Mouse (Mus musculus) granulocyte monocyte progenitor cell, adult 5-6 weeks (primary cell): ENCODE data around the gene Lsg1. TPM values are rescaled to one million over a fixed set of nuclear protein-coding genes. Genes with fewer than 3 reads are reported as not detected.

Experiments
- ATAC-seq: replicated peaks from 2 replicates; pipeline ENCODE4 v1.8.0; 2016; ENCODE audit warnings: mild to moderate bottlenecking, moderate TSS enrichment, inconsistent platforms; ENCODE audit not compliant: poor library complexity, severe bottlenecking
- total RNA-seq, 2 experiments: library from RNA; stranded (forward) in 1 of 2; stranded (reverse) in 1 of 2; fragments of 200-712, 200-1000 nt in 1 of 2; fragments of >200 nt in 1 of 2; fragmentation: Nextera tagmentation in 1 of 2; gene quantifications; 2 replicates each; pipeline ENCODE4 v1.2.3; 2014 to 2017

Gene Lsg1
- total RNA-seq, 2 experiments from 2014 or later = 48.8 to 59.3 TPM

DNA sequence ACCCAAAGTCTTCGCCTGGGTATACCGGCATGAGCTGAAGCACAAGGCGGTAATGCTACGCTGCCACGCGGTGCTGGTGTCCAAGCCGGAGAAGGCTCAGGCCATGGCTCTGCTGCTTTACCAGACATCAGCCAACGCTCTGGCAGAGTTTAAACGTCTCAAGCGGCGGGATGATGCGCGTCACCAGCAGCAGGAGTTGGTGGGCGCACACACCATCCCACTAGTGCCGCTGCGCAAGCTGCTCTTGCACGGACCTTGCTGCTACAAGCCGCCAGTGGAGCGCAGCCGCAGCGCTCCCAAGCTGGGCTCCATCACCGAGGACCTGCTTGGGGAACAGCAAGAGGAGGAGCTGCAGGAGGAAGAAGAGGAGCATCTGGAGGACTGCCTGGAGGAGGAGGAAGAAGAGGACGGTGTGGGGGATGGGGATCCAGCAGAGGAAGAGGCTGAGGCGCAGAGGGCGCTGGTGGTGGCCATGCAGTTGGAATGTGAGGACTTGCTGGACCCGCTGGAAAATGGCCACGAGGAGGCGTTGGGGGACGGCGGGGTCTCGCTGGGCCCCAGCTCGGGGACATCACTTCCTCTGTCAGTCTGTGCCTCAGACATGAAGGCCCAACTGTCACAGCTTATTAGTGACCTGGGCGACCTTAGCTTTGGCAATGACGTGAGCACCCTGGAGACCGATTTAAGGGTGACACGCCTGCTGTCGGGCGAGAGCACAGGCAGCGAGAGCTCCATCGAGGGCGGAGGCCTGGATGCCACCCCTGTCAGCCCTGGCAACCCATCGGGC, 13.8 kb upstream of the Lsg1 start:
- peak; percentile 15 for ATAC-seq

DNA sequence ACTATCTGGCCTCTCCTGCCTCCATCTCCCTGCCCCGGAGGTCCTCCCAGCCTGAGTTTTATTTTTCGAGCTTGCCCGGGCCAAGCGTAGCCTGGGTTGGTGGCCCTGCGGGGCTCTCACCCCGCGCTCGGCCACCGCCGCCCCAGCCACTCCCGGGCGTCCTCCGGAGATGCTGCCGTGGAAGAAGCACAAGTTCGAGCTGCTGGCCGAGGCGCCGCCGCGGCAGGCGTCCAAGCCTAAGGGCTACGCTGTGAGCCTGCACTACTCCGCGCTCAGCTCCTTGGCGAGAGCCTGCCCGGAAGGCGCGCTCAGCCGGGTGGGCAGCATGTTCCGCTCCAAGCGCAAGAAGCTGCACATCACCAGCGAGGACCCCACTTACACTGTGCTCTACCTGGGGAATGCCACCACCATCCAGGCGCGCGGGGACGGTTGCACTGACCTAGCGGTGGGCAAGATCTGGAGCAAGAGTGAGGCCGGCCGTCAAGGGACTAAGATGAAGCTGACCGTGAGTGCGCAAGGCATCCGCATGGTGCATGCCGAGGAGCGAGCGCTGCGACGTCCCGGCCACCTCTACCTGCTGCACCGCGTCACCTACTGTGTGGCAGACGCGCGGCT, 13.1 kb upstream of the Lsg1 start:
- ATAC-seq = no peak

DNA sequence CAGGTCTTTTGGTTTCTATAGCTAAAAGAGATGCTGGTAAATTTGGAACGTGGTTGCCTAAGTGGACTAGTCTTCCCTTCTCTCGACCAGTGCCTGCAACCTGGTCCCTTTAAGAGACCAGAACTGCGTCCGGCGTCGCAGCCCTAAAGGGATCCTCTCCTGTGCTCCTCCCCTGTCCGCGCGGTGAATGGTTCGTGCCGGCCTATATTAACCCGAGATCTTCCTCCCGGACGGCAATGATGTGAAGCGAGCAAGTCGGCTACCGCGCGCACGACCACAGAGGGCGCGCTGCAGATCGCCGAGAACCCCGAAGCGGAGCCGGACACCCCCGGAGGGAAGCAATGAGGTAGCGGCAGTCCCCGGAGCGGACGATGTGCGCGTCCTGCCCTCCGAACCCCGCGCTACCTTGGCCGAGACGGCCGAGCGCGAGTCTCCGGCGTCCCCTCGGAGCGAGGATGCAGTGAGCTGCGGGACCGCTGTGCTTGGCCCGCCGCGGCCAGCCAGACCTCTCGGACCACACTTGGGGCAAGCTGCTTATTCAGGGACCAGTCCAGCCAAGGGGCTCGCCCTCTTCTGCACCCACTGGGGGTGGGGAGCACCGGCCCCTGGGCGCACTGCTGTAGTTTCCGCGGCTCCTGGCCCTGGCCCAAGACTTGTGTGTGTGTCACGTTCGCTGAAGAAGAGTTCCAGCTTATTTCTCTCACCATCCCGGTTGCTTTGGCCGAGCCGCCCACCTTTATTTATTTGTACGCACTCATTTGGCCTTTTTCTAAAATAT, 12.3 kb upstream of the Lsg1 start, which contains the start of gene Fam43a:
TSS of gene Fam43a (plus strand) at position 233 of the 778 bp plus-strand sequence.
- peak; percentile 56 for ATAC-seq

DNA sequence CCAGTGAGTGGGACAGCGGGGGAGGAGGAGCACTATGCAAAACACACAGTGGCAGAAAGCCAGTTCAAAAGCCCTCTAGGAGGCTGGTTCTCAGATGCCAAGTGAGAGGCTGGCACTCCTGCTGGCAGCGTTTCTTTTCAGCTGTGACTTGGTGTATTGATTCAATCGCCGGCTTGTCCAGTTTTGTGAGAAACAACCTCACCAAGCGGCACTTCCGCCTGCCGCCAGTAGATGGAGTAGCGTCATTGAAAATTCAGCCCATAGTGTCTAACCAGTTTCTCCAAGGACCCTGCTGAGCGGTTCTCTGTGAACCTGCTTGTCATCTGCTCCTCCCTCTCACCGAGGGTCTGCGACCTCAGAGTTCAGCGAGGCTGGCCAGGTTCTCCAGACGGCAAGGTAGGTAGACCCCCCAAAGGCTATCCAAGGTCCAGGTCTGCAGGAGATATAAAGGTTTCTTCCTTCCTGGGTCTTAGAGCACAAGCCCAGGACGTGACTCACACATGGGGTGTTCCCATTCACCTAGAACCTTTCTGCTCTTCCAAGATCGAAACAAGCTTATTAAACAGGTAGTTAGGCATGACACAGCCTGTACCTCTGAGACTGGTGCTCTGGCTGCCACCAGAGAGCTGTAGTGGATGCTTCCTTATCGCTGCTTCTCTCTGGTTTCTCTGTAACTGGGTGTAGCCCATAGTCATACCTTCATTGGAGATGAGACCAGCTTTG, 9.7 kb upstream of the Lsg1 start:
- peak; percentile 26 for ATAC-seq

DNA sequence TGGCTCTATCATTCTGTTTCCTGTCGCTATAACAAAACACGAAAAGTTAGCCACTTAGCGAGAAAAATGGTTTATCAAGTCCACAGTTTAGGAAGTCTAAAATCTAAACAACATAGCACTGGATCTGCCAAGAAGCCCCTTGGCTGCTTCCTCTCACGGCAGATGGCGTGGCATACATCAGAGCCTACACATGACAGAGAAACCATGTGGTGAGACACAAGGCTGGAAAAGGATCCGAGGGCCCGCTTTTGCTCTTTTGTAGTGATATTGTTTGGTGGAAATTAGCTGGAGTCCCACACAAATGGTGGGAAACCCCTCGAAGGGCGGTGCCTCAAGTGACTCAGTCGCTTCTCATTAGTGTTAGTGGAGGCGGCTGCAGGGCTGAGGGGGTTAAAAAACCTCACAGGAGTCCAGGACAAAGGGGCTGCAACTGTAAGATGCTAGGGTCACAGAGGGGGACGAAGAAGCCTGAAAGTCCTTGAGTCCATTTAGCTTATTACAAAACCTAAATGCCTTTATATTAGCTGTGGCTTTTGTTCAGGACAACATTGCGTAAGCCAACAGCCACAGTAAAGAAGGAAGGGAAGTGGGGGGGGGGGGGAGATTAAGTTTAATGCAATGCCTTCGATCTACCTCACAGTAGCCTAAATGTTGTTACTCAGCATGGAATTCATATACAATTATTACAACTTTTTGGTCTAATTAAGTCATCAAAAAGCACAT, 8.6 kb upstream of the Lsg1 start:
- peak; percentile 34 for ATAC-seq

DNA sequence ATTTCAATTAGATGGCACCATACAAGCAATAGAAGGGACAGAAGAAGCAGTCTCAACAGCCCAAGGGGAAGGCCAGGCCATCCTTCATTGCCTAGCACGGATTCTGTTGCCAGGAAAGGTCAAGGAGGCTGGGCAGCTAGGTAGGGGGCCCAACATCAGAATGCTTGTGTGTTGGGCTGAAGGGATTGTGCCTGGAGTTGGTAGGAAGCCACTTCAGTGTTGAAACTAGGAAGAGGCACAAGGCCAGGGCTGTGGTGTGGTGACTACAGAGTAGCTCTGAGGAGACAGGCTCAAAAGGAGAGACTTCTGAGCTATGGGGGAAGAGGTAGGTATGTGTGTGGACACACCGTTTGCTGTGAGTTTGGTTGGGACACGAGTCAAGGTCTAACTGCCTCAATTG, 8.0 kb upstream of the Lsg1 start:
- peak; percentile 29 for ATAC-seq

DNA sequence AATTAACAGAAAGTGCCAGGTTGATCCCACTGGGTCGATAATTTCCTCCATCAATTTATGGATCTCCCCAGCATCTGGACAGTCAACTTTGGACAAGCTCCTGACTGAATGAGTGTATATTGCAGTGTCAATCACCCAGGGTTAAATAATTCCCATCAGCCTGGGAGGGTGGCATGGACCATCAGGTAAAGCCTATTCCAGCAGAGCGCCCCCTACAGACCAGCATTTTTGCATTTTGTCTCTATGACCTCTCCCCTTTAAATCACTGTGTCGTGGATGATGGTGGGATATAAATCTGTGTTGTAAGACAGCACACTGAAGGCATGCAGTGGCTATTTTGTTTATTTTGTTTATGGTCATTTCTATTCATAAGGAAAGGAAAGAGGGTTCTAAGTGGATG, 4.6 kb upstream of the Lsg1 start:
- no peak for ATAC-seq

DNA sequence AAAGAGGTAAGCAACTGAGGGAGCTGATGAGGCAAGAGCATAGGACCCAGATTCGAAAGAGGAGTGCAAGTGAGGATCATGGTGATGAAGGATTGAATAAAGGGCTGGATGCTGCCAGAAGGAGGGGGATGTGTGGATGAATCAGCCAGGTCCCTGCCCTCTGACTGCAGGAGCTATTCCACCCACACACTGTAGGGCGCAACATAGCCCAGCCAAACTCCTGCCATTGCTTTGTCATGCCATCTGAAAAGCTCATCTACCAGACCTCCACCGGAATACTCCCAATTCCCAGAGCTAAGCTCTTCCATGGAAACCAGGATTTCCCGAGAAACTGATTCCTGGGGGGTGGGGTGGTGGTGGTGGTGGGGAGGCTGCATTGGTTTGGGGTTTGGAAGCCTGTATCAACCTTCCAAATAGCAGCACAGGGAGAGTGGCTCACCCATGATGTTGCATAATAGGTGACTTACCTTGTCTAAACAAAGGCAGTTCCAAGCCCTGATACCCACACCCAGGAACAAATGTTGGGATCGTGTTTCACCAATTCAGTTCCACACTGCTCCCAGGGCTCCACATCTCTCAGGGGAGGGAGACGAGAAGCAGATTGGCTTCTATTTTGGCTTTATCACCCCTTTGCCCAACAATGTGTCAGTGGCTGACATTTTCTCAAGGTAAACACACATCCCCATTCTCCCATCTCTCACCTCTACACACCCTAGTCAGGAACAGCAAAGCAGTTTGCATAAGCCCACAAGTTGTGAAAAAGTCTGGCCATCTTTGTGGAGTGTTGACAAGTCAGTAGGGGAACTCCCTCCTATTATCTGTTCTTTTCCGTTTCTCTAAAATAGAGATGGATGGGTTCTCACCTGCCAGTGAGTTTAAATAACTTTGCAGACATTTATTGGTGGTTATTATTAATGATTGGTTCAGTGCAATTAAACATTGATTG, 3.1 kb upstream of the Lsg1 start:
- no peak for ATAC-seq

DNA sequence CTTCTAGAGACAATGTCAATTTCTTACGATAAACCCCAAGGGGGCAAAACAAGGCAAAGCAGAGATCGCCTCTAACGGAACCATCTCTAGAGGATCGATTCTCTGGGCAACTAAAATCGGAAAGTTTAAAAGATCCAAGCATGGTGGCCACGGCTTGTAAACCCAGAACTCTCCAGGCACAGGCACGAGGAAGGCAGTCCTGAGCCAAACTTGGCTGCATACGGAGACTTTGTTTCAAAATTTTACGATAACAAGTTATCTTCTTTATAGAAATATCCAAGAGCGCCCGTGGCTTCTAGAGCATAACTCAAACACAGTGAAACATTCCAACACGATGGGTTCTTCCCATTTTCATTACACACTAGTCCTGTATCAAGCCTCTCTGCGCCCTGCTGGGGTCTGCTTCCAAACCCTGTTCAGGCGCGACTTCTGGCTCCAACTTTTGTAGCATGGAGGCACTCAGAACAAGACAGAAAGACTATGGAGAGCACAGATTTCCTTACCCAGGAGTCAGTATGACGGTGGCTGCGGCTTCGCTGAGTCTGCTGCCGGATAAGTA, 378 bp downstream of the Lsg1 start:
- ATAC-seq = no peak; the same call in 1 of the 2 replicates

DNA sequence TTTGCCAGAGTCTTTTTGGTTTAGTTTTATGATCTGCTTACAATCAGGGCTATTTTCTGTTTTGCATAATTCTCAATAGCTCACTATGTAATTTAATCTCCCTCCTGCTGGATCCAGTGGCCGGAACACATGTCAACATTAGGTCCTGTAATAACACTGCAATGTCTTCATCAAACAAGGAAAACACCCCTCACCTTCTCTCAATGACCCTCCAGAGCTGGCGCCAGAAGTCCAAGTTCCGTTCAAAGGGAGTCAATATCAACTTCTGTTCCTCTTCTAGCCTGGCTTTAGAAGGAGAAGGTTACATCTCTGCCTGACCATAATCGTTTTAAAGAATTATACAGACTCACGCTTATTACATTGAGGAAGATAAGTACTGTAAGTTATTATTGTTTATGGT, 6.6 kb downstream of the Lsg1 start:
- no peak for ATAC-seq

DNA sequence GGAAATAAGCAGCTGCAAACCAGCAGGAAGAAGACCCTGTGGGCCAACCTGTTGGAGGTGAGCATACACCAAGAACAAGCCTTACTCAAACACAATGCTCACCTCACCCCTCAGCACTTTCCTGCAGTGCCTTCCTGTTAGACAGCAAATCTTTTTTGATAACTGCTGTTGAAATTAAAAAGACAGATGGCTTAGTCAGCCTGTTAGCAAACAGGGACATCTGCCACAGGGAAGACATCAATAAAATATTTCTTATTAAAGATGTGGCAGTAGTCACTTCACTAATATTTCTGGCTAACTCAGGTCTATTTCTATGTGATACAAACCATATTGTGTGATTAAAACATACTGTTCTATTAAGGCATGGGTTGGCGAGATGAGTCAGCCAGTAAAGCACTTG, 11.0 kb downstream of the Lsg1 start:
- no peak for ATAC-seq

DNA sequence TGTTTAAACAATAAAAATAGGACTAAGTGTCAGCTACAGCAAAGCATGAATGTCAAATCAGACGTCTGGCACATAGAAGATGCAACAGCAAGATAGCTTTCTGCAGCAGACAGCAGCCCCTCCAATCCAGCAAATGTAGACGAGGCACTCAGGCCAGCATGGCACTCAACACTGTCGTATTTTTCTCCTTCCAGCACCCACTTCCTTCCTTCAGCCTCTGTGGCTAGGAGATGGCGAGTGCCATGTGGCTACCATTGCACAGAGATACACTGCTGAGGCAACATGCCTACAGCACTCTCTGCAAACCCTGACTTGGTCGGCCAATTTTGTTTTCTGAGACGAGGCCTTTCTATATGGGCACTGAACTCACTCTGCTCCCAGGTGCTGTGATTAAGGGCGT, 11.6 kb downstream of the Lsg1 start:
- ATAC-seq = no peak

DNA sequence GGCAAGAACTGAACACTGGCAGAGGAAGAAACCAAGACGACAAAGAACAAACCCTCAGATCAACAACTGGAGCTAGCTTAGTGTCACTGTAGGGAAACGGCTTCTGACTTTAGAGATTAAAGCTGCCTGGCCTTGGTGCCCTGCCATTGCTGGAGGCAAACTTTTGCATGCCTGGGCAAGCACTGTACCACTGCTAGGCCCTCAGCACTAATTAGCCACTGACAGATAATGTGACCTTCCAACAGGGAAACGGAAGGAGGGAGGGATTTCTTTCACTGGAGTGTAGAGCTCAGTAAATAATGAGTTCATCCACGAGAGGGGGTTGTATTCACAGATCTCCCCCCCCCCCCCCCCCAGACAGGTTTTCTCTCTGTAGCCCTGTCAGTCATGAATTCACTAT, 15.2 kb downstream of the Lsg1 start:
- ATAC-seq = no peak

DNA sequence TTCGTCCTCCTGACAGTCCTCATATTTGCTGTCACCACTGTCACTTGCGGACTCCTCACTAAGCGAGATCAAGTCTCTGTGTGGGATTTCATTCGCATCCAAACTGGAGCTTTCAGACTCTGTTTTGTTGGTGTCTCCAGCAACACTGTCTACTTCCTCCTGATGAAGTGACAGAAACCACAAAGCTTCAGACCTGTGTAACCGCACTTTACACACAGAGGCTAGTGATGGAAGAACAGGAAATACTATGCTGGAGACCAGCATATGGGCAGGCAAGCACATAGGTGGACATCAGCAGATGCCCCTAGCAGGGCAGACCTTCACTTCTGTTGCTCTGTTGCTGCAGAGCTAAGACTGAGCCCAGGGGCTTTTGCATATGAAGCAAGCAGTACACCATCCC, 16.0 kb downstream of the Lsg1 start:
- peak; percentile 62 for ATAC-seq

DNA sequence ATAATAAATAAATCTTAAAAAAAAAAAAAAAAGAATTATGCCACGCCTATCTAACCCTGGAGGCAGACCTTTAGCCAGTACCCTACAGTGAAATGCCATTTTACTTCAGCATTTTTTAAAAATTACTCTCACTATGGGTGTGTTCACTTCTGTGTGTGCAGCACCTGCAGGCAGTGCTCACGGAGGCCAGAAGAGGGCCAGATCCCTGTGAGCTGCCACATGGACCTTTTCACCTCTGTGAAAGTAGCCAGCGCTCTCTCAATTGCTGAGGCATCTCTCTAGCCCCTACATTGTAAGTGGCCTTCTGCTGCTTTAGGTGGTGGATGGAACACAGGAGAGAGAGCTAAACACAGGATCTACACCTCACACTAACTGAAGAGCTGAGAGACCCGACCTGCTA, 17.2 kb downstream of the Lsg1 start:
- no peak for ATAC-seq

DNA sequence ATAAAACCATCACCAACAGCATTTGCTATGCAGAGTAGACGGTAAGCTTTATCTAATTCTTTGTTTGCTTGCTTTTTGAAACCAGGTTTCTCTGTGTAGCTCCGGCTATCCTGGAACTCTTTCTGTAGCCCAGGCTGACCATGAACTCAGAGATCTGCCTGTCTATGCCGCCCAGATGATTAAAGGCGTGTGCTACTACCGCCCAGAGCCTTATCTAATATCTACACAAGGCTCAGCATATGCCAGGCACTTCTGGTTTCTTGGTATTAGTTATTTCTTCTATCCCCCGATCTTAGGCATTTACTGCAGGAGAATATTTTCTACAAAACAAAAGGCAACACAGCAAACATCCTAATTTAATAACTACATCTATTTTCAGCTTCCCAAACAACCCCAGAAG, 21.8 kb downstream of the Lsg1 start:
- ATAC-seq = no peak

DNA sequence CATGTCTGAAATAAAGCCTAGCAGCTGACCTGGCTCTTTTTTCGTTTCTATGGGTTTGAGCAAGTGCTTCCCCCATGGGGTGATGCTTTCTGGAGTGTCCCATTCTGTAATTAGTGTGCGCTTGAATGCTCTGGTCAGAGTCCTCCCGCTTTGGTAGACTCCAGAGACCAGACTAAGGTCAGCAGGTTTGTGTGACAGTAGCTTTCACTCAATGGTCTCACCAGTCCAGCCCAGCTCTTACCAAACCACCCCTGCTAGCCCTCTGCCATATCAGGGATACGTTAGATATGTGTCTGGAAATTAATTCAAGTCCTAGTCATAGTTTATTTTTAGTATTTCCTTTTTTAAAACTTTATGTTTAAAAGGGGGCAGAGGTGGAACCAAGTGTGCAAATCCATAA, 26.8 kb downstream of the Lsg1 start:
- no peak for ATAC-seq

DNA sequence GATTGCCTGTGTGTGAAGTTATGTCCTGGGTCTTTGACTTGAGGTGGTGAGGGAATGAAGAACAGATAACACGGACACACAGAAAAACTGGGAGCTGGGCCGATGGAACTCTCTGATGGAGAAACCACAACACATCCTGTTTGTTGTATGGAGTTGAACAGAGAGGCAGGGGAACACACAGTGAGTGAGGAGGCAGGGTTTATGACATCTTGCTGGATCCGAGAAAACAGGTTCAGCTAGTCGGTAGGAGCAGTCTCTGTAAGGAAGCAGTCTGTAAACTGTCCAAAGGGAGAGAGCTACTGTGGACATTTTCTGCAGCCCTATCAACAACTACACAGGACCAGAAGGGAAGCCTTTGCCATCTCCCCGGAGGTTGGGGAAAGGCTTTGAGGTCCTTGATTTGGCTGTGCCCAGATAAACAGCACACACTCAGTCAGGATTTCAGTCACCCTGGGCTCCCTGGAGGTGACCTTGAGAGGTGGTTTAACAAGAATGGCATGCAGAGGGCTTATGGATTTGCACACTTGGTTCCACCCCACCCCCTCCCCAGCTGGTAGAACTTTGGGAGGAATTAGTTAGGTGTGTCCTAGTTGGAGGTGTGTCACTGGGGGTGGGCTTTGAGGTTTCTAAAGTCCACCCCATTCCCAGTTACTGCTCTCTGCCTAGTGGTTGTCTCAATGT, 27.9 kb downstream of the Lsg1 start:
- ATAC-seq = no peak
